Mouse (Mus musculus) C2C12 (cell line): Measurements from ENCODE around the gene Ksr2. TPM values are rescaled to one million over a fixed set of nuclear protein-coding genes. Genes with fewer than 3 reads are reported as not detected.

Experiments used
- H3K27me3 ChIP-seq: one replicate; pipeline ENCODE4 v1.6.1; 2011; ENCODE audit not compliant: control insufficient read depth, insufficient read depth, insufficient read length
- H3K36me3 ChIP-seq: one replicate; pipeline ENCODE4 v1.6.1; 2011; ENCODE audit not compliant: control insufficient read depth, insufficient read depth
- H3K4me3 ChIP-seq: one replicate; pipeline ENCODE4 v1.5.1; 2011; ENCODE audit warnings: mild to moderate bottlenecking, control low read depth; ENCODE audit not compliant: poor library complexity, insufficient read depth, severe bottlenecking
- H3K79me2 ChIP-seq: one replicate; pipeline ENCODE4 v1.6.1; 2011; ENCODE audit not compliant: control insufficient read depth, insufficient read depth
- H3K79me3 ChIP-seq: one replicate; pipeline ENCODE4 v1.6.1; 2011; ENCODE audit warnings: low read depth, control low read depth
- H3ac ChIP-seq: one replicate; pipeline ENCODE3; 2011; ENCODE audit warnings: low read depth; ENCODE audit not compliant: control insufficient read depth, insufficient read length
- CEBPB ChIP-seq: IDR thresholded peaks from one replicate; pipeline ENCODE4 v1.6.1; 2011; ENCODE audit warnings: low read depth, mild to moderate bottlenecking, control low read depth, moderate library complexity
- CTCF ChIP-seq: IDR thresholded peaks from one replicate; pipeline ENCODE4 v1.5.1; 2011; ENCODE audit not compliant: control insufficient read depth, insufficient read depth, insufficient read length
- FOSL1 ChIP-seq: IDR thresholded peaks from one replicate; pipeline ENCODE4 v1.8.0; 2011; ENCODE audit warnings: mild to moderate bottlenecking, low read length; ENCODE audit not compliant: poor library complexity, insufficient read depth, severe bottlenecking
- MAX ChIP-seq: IDR thresholded peaks from one replicate; pipeline ENCODE4 v1.6.1; 2011; ENCODE audit warnings: mild to moderate bottlenecking, control low read depth
- MYOD1 ChIP-seq: IDR thresholded peaks from one replicate; pipeline ENCODE4 v1.6.1; 2011; ENCODE audit warnings: low read depth; ENCODE audit not compliant: control insufficient read depth, insufficient read length
- MYOG ChIP-seq: IDR thresholded peaks from one replicate; pipeline ENCODE4 v1.6.1; 2011; ENCODE audit not compliant: control insufficient read depth, insufficient read length; ENCODE audit errors: extremely low read depth
- USF1 ChIP-seq: IDR thresholded peaks from one replicate; pipeline ENCODE4 v1.6.1; 2011; ENCODE audit warnings: low read depth, mild to moderate bottlenecking, control low read depth, moderate library complexity
- polyA plus RNA-seq: library from polyadenylated mRNA; unstranded; fragments of >200 nt; fragmentation: generic; extraction: Trizol; gene quantifications from one replicate; pipeline ENCODE4 v1.2.1, GENCODE M21; 2012; ENCODE audit warnings: missing spikeins

The Ksr2 gene
- polyA plus RNA-seq, 1 experiment, result 0.01 TPM

GRCm38 (mm10) chr5:117658641-117659040, 244.8 kb downstream of the Ksr2 start:
- H3K79me3 ChIP-seq, result no peaks in the 10 kb centered on the region
- H3K79me2 ChIP-seq, result no peaks in the 10 kb centered on the region
- H3K36me3 ChIP-seq, result no peaks in the 10 kb centered on the region
- H3ac ChIP-seq, result no peak overlapping the region
- H3K27me3 ChIP-seq, result no peaks in the 10 kb centered on the region
- no peak for TF ChIP-seq MYOD1
- no peak for TF ChIP-seq FOSL1
- no peak for TF ChIP-seq MAX
- TF ChIP-seq CTCF, result no peak
- no peak for TF ChIP-seq USF1
- TF ChIP-seq MYOG, result no peak
- TF ChIP-seq CEBPB, result no peak
- H3K4me3 ChIP-seq, result no peak overlapping the region

- no peak for TF ChIP-seq CTCF
- TF ChIP-seq CEBPB, result no peak
- no peak for TF ChIP-seq MYOG
- no peak for TF ChIP-seq USF1
- TF ChIP-seq MYOD1, result no peak
- no peak for TF ChIP-seq FOSL1
- TF ChIP-seq MAX, result no peak
- H3K27me3 ChIP-seq, result no peaks in the 10 kb centered on the region
Measured at GRCm38 (mm10) chr5:117659596-117659995, 245.8 kb downstream of the Ksr2 start.

GRCm38 (mm10) chr5:117665181-117665580, 251.4 kb downstream of the Ksr2 start:
- Histone ChIP-seq H3K79me3 (no peaks in the 10 kb centered on the region), H3K4me3 (no peak overlapping the region), H3K27me3 (no peaks in the 10 kb centered on the region), H3ac (no peak overlapping the region), H3K36me3 (no peaks in the 10 kb centered on the region), H3K79me2 (no peaks in the 10 kb centered on the region)
- TF ChIP-seq CEBPB, result no peak
- no peak for TF ChIP-seq MYOD1

More at GRCm38 (mm10) chr5:117659596-117659995, 245.8 kb downstream of the Ksr2 start:
- Histone ChIP-seq H3K79me2 (no peaks in the 10 kb centered on the region), H3ac (no peak overlapping the region), H3K4me3 (no peak overlapping the region), H3K36me3 (no peaks in the 10 kb centered on the region), H3K79me3 (no peaks in the 10 kb centered on the region)

GRCm38 (mm10) chr5:117667314-117667713, 253.5 kb downstream of the Ksr2 start:
- Histone ChIP-seq H3K79me2 (no peaks in the 10 kb centered on the region), H3K27me3 (no peaks in the 10 kb centered on the region), H3K4me3 (no peak overlapping the region), H3ac (no peak overlapping the region), H3K36me3 (no peaks in the 10 kb centered on the region), H3K79me3 (no peaks in the 10 kb centered on the region)
- TF ChIP-seq CEBPB (no peak), FOSL1 (no peak), MYOD1 (no peak), USF1 (no peak), MAX (no peak), CTCF (no peak), MYOG (no peak)

GRCm38 (mm10) chr5:117669265-117669664, 255.5 kb downstream of the Ksr2 start:
- Histone ChIP-seq H3K27me3 (no peaks in the 10 kb centered on the region), H3K79me3 (no peaks in the 10 kb centered on the region), H3K79me2 (no peaks in the 10 kb centered on the region), H3ac (no peak overlapping the region), H3K4me3 (no peak overlapping the region), H3K36me3 (no peaks in the 10 kb centered on the region)
- TF ChIP-seq USF1 (no peak), MAX (no peak), MYOD1 (no peak), MYOG (no peak), CEBPB (no peak), FOSL1 (no peak), CTCF (no peak)

GRCm38 (mm10) chr5:117669843-117670242, 256.0 kb downstream of the Ksr2 start:
- Histone ChIP-seq H3K36me3 (no peaks in the 10 kb centered on the region), H3K27me3 (no peaks in the 10 kb centered on the region), H3ac (no peak overlapping the region), H3K79me3 (no peaks in the 10 kb centered on the region), H3K4me3 (no peak overlapping the region), H3K79me2 (no peaks in the 10 kb centered on the region)
- TF ChIP-seq CEBPB, result no peak
- TF ChIP-seq MAX, result no peak
- TF ChIP-seq USF1, result no peak
- TF ChIP-seq FOSL1, result no peak
- no peak for TF ChIP-seq MYOD1
- TF ChIP-seq MYOG, result no peak
- no peak for TF ChIP-seq CTCF
